Mouse (Mus musculus): ENCODE measurements around the gene Nxf3. TPM values are rescaled to one million over a fixed set of nuclear protein-coding genes. Genes with fewer than 3 reads are reported as not detected.

Nxf3 gene
- polyA plus RNA-seq (2012; rRNA removed) = 0.21 and 0.61 TPM in 2 replicates

GRCm38 (mm10) chrX:136085155-136085554 lies at the start of gene Nxf3:
Gene Nxf3, minus strand, starts transcription at chrX:136085255.

GRCm38 (mm10) chrX:136068020-136068419 lies 17.0 kb downstream of the Nxf3 start, which contains the start of gene Bex2:
Gene Bex2, minus strand, starts transcription at chrX:136068236.

GRCm38 (mm10) chrX:136032799-136033763 lies 52.0 kb downstream of the Nxf3 start, which contains the start of gene Arxes1:
Gene Arxes1, plus strand, starts transcription at chrX:136033367.

Other genes with a start within 250 kb of the Nxf3 start
- gene Gprasp2, start 246.2 kb downstream of the Nxf3 start, polyA plus RNA-seq (2012; rRNA removed) = 17.5 and 18.7 TPM in 2 replicates
- 32.6 and 61.9 TPM in 2 replicates for gene Arxes2, start 91.4 kb downstream of the Nxf3 start, polyA plus RNA-seq (2012; rRNA removed)
- 3.8 and 8.6 TPM in 2 replicates for gene Arxes1, start 51.9 kb downstream of the Nxf3 start, polyA plus RNA-seq (2012; rRNA removed)
- 2.9 and 3.4 TPM in 2 replicates for gene Bex2, start 17.0 kb downstream of the Nxf3 start, polyA plus RNA-seq (2012; rRNA removed)
- 16.5 and 16.7 TPM in 2 replicates for gene Bex4, start 53.7 kb upstream of the Nxf3 start, polyA plus RNA-seq (2012; rRNA removed)
- gene Tceal8, start 87.1 kb upstream of the Nxf3 start, polyA plus RNA-seq (2012; rRNA removed) = 2.9 and 5.0 TPM in 2 replicates
- gene Tceal5, start 118.6 kb upstream of the Nxf3 start, polyA plus RNA-seq (2012; rRNA removed) = 0.26 TPM in 1 of 2 replicates, not detected in the other
- not detected in 2 replicates for gene Tceal7, start 129.5 kb upstream of the Nxf3 start, polyA plus RNA-seq (2012; rRNA removed)
- 9.8 TPM in 2 replicates for gene Bex1, start 130.3 kb upstream of the Nxf3 start, polyA plus RNA-seq (2012; rRNA removed)
- 35.6 and 43.9 TPM in 2 replicates for gene Tceal9, start 159.8 kb upstream of the Nxf3 start, polyA plus RNA-seq (2012; rRNA removed)
- 115 and 116 TPM in 2 replicates for gene Bex3, start 185.0 kb upstream of the Nxf3 start, polyA plus RNA-seq (2012; rRNA removed)

Data from ovary, adult 2 months (tissue).